Mouse (Mus musculus): Measurements from ENCODE around the gene H60b.
"Not testable (repeated sequence)": the region's sequence is repeated elsewhere in the genome, so short reads cannot be mapped to it uniquely, and the experiment has no call there.

The H60b gene

DNA sequence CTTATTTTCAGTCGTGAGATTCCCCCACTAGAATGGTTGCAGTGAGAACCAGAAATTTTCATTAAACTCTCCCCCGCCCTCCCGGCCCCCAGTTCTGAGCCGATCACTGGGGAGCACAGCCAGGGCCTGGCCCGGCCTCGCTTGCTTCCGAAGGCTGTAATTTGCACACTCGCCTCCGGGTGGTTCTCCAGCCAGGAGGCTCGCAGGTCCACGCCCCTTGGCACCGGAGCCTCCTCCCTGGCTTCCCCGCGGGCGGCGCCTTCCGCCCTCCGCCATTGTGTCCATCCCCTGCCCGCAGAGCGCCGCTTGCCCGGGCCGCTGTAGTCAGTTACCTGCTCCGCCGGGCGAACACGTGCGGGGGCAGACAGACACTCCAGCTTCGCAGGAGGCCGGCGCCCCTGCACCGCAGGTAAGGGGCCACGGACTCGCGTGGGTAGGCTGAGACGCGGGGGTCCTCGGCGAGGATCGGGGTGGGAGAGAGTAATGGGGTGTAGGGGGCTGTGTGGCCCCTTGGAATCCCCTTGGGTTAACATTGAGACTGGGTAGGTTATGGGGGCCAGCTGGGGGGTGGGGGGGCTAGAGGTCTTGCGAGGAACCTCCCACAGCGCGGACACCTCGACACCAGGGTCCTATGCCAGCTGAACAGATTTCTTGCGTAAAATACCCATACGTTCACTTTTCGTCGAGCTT, at the start of gene H60b, which contains the start of gene Raet1e:
Gene H60b (plus strand): TSS at position 277 of the 690 bp plus-strand sequence.
Gene Raet1e (plus strand): TSS at position 260 of the 690 bp plus-strand sequence.
- not testable (repeated sequence) for DNase-seq (ENCODE audit: low read depth, low spot score)

- no peak for DNase-seq (ENCODE audit: low read depth, low spot score)
Observed at GRCm38 (mm10) chr10:22140665-22141280, 17.6 kb upstream of the H60b start.

DNA sequence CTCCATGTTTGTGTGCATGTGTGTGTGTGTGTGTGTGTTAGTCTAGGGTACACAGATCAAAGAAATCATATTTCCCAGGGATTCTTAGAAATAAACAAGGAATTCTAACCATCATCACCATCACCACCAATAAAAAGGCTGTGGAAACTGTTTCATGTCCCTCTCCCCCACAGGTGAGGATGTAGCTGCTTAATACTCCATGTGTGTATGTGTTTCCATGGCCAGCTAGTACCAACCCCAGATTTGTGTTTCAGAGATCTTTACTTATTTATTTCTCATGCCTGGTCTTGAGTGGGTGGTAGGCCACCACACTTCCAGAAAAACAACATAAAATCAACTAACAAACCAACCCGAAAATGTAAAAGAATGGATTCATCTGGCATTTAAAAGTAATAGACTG, 16.2 kb upstream of the H60b start:
- DNase-seq (ENCODE audit: low read depth, low spot score): peak; percentile 43

DNA sequence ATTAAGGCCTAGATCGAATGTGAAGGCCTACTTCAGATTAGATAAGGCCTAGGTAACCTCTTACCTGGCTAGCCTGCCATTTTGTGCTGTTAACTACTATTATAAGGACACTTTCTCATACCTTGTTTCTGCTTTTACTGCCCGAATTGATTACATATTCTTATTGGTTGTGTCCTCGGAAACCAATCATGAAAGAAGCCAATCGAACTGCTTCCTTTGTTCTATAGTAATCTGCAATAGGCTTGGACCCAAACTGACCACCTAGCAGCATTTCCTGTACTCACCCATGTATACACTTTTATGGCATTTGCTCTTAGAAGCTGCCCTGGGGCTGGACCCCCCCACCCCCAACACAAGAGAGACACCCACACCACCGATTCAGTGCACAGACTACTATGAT, 15.5 kb upstream of the H60b start:
- DNase-seq (ENCODE audit: low read depth, low spot score): no peak

DNA sequence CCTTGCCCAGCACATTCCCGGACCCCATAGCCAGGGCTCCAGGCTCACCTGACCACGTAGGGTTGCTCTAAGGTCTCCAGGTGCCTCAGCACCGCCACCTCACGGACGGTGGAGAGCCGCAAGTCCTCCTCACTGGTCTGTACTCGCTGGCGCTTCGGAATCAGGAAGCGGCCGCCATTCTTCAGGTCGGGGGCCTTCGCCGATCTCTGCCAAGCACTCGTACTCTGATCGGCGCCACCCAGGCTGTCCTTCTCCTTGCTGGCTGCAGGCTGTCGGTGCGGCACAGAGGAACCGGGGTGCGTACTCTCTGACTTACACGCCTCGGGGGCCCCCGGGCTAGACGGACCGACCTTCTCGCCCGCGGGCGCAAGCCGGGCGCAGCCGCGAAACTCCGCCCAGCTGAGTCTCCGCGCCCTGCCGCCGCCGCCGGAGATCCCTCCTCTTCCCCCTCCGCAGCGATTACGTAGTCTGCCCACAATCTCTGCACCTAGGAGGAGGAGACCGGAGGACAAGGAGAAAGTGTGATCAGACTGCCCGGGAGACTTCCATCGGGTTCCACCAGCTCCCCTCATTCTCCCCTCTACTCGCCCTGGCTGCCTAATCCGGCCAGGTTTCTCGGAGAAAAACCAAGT, 9.8 kb upstream of the H60b start:
- no peak for DNase-seq (ENCODE audit: low read depth, low spot score)

DNA sequence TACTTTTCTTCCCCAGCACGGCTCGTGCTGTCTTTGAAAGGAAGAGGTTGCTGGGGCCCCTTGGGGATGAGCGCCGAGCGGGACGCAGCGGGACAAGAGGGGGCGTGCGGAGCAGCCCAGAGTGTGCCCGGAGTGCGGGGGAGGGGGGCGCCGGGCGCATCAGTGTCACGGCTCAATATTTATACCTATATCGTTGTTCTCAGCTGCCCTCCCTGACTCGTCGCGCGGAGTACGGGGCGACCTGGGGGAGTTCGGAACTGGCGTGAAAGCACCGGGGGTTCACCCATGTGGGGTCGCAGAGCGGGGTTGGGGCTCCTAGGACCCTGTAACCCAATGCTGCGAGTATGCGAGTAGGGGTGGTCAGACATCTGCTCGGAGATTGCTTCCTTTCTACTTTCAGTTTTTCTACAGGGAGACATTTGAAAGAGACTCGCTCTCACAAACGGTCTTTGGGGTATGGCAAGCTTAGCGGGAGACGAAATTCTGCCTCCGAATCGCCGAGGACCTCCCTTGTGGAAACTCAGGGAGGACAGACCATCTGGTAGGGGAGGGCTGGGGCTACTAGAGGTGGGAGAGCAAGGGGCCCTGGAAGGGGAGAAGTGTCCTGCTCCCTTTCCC, 9.2 kb upstream of the H60b start, which contains the start of gene E030030I06Rik:
Gene E030030I06Rik (minus strand): TSS at position 198 of the 618 bp plus-strand sequence.
- DNase-seq (ENCODE audit: low read depth, low spot score): no peak

DNA sequence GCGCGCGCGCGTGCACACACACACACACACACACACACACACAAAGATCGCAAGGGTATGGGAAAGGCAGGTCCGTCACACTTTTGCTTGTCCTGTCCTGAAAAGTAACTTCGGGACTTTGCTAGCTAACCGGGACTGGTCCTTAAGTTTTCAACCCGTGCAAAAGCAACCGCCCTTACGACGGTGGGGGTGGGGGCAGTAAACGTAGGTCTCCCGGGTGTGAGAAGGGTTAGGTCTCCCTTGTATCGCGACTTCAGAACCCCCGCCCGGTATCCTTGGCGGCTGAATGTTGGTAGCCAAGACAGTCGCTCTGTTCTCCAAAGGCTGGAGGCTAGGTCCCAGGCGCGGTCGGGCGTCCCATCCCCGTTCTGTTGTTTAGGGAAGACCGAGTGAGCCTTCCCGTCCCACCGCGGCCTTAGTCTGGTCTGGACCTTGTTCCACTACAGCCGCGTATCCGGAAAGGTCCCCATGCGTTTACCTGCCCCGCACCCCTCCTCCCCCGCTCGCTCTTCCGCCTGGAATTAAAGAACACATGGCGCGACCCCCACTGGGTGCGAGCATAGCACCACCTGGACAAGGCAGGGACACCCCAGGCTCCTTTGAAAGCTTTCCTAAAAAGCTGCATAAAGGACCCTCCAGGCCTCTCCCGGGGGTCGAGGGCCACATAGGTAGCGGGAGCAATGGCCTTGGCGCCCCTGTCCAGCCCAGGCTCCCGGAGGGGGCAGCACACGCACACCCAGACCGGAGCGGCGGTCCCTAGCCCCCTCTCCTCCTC, 8.5 kb upstream of the H60b start:
- DNase-seq (ENCODE audit: low read depth, low spot score): no peak

GRCm38 (mm10) chr10:22150593-22150992, 7.8 kb upstream of the H60b start:
- no peak for DNase-seq (ENCODE audit: low read depth, low spot score)

DNA sequence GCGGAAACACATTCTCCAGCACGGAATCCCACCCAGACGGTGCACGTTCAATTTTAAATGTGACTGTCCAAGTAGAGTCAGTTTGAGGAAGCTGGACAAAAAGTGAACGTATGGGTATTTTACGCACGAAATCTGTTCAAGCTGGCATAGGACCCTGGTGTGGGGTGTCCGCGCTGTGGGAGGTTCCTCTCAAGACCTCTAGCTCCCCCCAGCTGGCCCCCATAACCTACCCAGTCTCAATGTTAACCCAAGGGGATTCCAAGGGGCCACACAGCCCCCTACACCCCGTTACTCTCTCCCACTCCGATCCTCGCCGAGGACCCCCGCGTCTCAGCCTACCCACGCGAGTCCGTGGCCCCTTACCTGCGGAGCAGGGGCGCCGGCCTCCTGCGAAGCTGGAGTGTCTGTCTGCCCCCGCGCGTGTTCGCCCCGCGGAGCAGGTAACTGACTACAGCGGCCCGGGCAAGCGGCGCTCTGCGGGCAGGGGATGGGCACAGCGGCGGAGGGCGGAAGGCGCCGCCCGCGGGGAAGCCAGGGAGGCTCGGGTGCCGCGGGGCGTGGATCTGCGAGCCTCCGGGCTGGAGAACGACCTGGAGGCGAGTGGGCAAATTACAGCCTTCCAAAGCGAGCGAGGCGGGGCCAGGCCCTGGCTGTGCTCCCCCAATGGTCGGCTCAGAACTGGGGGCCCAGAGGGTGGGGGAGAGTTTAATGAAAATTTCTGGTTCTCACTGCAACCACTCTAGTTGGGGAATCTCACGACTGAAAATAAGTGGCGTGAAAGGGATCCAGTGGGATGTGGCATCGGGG, 7.1 kb upstream of the H60b start:
- not testable (repeated sequence) for DNase-seq (ENCODE audit: low read depth, low spot score)

- DNase-seq (ENCODE audit: low read depth, low spot score): not testable (repeated sequence)
Observed at GRCm38 (mm10) chr10:22151863-22152640, 6.3 kb upstream of the H60b start.

GRCm38 (mm10) chr10:22153147-22153690, 5.2 kb upstream of the H60b start:
- DNase-seq (ENCODE audit: low read depth, low spot score): not testable (repeated sequence)

- DNase-seq (ENCODE audit: low read depth, low spot score): not testable (repeated sequence)
Observed at GRCm38 (mm10) chr10:22154127-22154526, 4.3 kb upstream of the H60b start.

DNA sequence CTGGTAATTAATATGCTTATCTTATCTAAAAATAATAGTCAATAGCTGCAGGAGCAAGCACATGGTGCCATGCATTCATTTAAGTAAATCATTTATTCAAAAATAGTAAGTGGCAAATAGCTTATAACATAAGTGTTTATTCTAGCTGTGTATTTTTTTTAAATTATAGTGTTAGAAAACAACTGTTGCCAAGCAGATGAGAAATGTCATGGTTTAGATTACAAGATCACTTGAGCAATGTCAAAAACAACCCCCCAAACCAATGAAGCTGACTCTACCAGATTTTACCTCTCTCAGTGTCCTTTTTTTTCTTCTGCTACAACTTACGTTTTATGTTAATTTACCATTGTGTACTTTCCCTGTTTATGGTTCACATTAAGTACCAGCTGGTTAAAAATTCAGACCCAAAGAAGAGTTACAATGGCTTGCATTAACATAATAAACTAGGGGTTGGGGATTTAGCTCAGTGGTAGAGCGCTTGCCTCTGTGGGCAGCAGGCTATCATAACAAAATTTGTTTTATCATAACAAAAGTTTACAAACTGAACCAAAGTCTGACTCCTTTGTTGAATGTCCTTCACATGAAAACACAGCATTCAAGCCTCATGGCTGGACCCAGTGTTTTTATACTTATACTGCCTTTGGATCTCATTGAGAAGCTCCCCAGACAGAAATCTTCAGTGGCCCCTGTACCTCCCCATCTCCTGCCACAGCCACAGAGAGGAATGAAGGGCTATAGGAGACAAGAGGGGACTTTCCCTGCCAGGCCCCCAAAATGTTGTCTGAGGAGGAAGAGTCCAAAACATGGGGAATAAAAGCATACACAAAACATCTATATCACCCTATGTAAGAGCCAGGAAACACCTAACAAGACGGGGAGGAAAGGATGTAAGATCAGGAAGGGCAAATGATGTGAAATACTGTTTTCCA, 3.3 kb upstream of the H60b start:
- DNase-seq (ENCODE audit: low read depth, low spot score): no peak

DNA sequence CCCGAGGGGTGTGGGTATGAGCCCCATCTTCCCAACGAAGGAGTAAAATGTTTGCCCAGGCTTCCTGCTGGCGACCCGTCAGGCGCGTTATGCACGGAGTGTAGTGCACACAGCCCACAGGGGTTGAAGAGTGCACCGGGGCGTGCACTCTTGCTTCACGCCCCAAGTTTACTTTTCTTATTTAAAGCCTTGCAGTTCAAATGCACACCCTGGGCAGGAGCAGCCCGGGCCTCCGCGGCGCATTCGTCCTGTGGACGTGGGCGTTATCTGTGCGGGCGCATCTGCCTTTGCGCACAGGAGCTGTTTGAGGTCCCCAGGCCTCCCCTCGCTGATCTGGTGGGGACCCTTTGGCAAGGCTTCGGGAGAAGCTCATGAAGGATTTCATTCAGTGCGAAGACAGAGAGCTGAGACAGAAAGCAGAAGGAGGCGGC, 760 bp downstream of the H60b start:
- no peak for DNase-seq (ENCODE audit: low read depth, low spot score)

DNA sequence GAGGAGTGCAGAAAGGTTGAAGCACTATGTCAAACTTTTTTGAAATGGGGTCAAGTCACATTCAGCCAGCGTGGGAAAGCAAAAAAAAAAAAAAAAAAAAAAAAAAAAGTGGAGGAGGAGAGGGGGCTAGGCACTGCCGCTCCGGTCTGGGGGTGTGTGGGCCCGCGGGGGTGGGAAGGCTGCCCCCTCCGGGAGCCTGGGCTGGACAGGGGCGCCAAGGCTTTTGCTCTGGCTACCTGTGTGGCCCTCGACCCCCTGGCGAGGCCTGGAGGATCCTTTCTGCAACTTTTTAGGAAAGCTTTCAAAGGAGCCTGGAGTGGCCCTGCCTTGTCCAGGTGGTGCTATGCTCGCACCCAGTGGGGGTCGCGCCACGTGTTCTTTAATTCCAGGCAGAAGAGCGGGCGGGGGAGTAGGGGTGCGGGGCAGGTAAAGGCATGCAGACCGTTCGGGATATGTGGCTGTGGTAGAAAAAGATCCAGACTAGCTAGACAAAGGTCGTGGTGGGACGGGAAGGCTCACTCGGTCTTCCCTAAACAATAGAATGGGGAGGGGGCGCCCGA, 1.3 kb downstream of the H60b start:
- no peak for DNase-seq (ENCODE audit: low read depth, low spot score)

GRCm38 (mm10) chr10:22163279-22163678, 4.9 kb downstream of the H60b start:
- not testable (repeated sequence) for DNase-seq (ENCODE audit: low read depth, low spot score)

GRCm38 (mm10) chr10:22163705-22164583, 5.6 kb downstream of the H60b start:
- not testable (repeated sequence) for DNase-seq (ENCODE audit: low read depth, low spot score)

Measured in telencephalon, adult 2 months (tissue).